Mouse (Mus musculus) erythroblast, adult 5-6 weeks (primary cell): ENCODE measurements around the gene Emc8. TPM values are rescaled to one million over a fixed set of nuclear protein-coding genes. Genes with fewer than 3 reads are reported as not detected.
"Not testable (repeated sequence)": the region's sequence is repeated elsewhere in the genome, so short reads cannot be mapped to it uniquely, and the experiment has no call there.

Experiments
- ATAC-seq: replicated peaks from 2 replicates; pipeline ENCODE4 v1.8.0; 2016; ENCODE audit warnings: moderate number of reproducible peaks, mild to moderate bottlenecking, moderate TSS enrichment, inconsistent platforms; ENCODE audit not compliant: poor library complexity, low FRiP score, severe bottlenecking
- total RNA-seq, 2 experiments: library from RNA; stranded (forward) in 1 of 2; stranded (reverse) in 1 of 2; fragments of 150-400 nt in 1 of 2; fragments of 200-764, 138-1000 nt in 1 of 2; gene quantifications; 2 replicates each; pipeline versions ENCODE4 v1.2.3 to v1.2.4; 2015 to 2017; ENCODE audit warnings: low replicate concordance in 2 of 2

Emc8 gene
- total RNA-seq, 2 experiments from 2014 or later: 1.8 to 16.7 TPM

GRCm38 (mm10) chr8:120686576-120686975 is 18.2 kb upstream of the Emc8 start:
- no peak for ATAC-seq

GRCm38 (mm10) chr8:120686051-120686450 is 17.7 kb upstream of the Emc8 start:
- no peak for ATAC-seq

- no peak for ATAC-seq
These were observed 17.2 kb upstream of the Emc8 start for GRCm38 (mm10) chr8:120685591-120685990.

- ATAC-seq: no peak
These were observed 16.7 kb upstream of the Emc8 start for GRCm38 (mm10) chr8:120685097-120685496.

- ATAC-seq: no peak
These were observed 15.7 kb upstream of the Emc8 start for GRCm38 (mm10) chr8:120684082-120684481.

GRCm38 (mm10) chr8:120683602-120684001 is 15.2 kb upstream of the Emc8 start:
- ATAC-seq: no peak

- no peak for ATAC-seq
These were observed 12.7 kb upstream of the Emc8 start for GRCm38 (mm10) chr8:120681113-120681512.

- ATAC-seq: not testable (repeated sequence)
These were observed 12.0 kb upstream of the Emc8 start for GRCm38 (mm10) chr8:120680405-120680804.

GRCm38 (mm10) chr8:120679629-120680387 is 11.4 kb upstream of the Emc8 start:
- ATAC-seq: no peak

- peak; percentile 80 for ATAC-seq
These were observed 10.1 kb upstream of the Emc8 start for GRCm38 (mm10) chr8:120678447-120678846.

GRCm38 (mm10) chr8:120675718-120676117 is 7.3 kb upstream of the Emc8 start:
- ATAC-seq: no peak

- no peak for ATAC-seq
These were observed 4.9 kb upstream of the Emc8 start for GRCm38 (mm10) chr8:120673298-120673697.

GRCm38 (mm10) chr8:120672626-120673229 is 4.4 kb upstream of the Emc8 start:
- ATAC-seq: no peak

GRCm38 (mm10) chr8:120671775-120672174 is 3.4 kb upstream of the Emc8 start:
- ATAC-seq: no peak

GRCm38 (mm10) chr8:120667561-120668373 is 606 bp downstream of the Emc8 start, which contains the start of the genes Gm27021 and Cox4i1:
TSS of gene Gm27021 (minus strand) at chr8:120668079.
TSS of gene Cox4i1 (plus strand) at chr8:120668222.
- peak; percentile 85 for ATAC-seq

- 0 out of 2 replicates have a peak, but pooled peaks have one; percentile 20 for ATAC-seq
These were observed 1.4 kb downstream of the Emc8 start for GRCm38 (mm10) chr8:120666807-120667470.

- peak; percentile 44; the same call in 1 of the 2 replicates for ATAC-seq
These were observed 2.5 kb downstream of the Emc8 start for GRCm38 (mm10) chr8:120665726-120666455.

- ATAC-seq: no peak
These were observed 3.8 kb downstream of the Emc8 start for GRCm38 (mm10) chr8:120664566-120664965.

GRCm38 (mm10) chr8:120657415-120657814 is 11.0 kb downstream of the Emc8 start:
- ATAC-seq: no peak
